ENCODE assay signal across 8 mouse cellular contexts in genomic region chr16:23127673-23128375, GRCm38 (mm10). TPM values are rescaled to one million over a fixed set of nuclear protein-coding genes. Genes with fewer than 3 reads are reported as not detected.
DNase-seq lines count a peak whose midpoint lies in the region; ATAC-seq lines count a peak whose summit lies in the region.

TSS of gene Rfc4 (minus strand) at chr16:23127737.

- H3K36me3 ChIP-seq in heart, embryonic 14.5 days (ENCODE audit: control insufficient read depth, insufficient read depth, low read length): peaks cover 21% of the 10 kb centered on the region
- H3K36me3 ChIP-seq in liver, embryonic 13.5 days: peaks cover 28% of the 10 kb centered on the region
- no peaks in the 10 kb centered on the region for H3K36me3 ChIP-seq in stomach, embryonic 14.5 days (ENCODE audit: control insufficient read depth, insufficient read depth, low read length)

- H3K9ac ChIP-seq in heart, embryonic 14.5 days (ENCODE audit: low read length): peak within 1 kb of the TSS; percentile 94
- H3K9ac ChIP-seq in liver, embryonic 13.5 days: peak within 1 kb of the TSS; percentile 89
- peak within 1 kb of the TSS; percentile 82 for H3K9ac ChIP-seq in stomach, embryonic 14.5 days (replicated peaks; ENCODE audit: low read depth, low read length)

- H3K4me1 ChIP-seq in brown adipose tissue, adult 24 weeks (ENCODE audit: control insufficient read depth, insufficient read depth, insufficient read length, low read length): no peaks in the 10 kb centered on the region
- peaks cover 0 to 19% of the 10 kb centered on the region in 2 experiments; a peak in 2 of 4 replicates for H3K4me1 ChIP-seq in heart, embryonic 14.5 days (ENCODE audit: control insufficient read depth in 2 of 2, insufficient read depth in 2 of 2, low read length in 2 of 2)
- H3K4me1 ChIP-seq in liver, embryonic 13.5 days (replicated peaks): peaks cover 32% of the 10 kb centered on the region
- peaks cover 10% of the 10 kb centered on the region for H3K4me1 ChIP-seq in stomach, embryonic 14.5 days (ENCODE audit: control insufficient read depth, insufficient read depth, low read length)

- peak within 1 kb of the TSS; percentile 90 for H3K4me2 ChIP-seq in heart, embryonic 14.5 days (ENCODE audit: low read length)
- H3K4me2 ChIP-seq in liver, embryonic 13.5 days: peak within 1 kb of the TSS; percentile 87
- peak within 1 kb of the TSS; percentile 89 for H3K4me2 ChIP-seq in stomach, embryonic 14.5 days (replicated peaks; ENCODE audit: low read depth, low read length)

- ATAC-seq in erythroid progenitor cell, adult 5-6 weeks (replicated peaks; ENCODE audit: low FRiP score, poor library complexity, severe bottlenecking): peak; percentile 99
- ATAC-seq in heart, embryonic 14.5 days (ENCODE audit: insufficient number of reproducible peaks, insufficient read depth, low FRiP score, low read depth): peak; percentile 85
- peak; percentile 96 for ATAC-seq in liver, embryonic 13.5 days (ENCODE audit: low read depth)
- ATAC-seq in stomach, embryonic 14.5 days (ENCODE audit: insufficient number of reproducible peaks, insufficient read depth, low FRiP score, low read depth): peak; percentile 91

- no peaks in the 10 kb centered on the region for H3K27me3 ChIP-seq in heart, embryonic 14.5 days (ENCODE audit: control insufficient read depth, insufficient read depth, low read length)
- no peaks in the 10 kb centered on the region for H3K27me3 ChIP-seq in liver, embryonic 13.5 days
- H3K27me3 ChIP-seq in stomach, embryonic 14.5 days (ENCODE audit: control insufficient read depth, insufficient read depth, low read length): no peaks in the 10 kb centered on the region

- peak; percentile 94 for DNase-seq in CD4-positive, CD25-positive, alpha-beta regulatory T cell, adult 2 months (ENCODE audit: low read depth, low spot score)
- peak; percentile 94 for DNase-seq in kidney, postnatal 14 days
- DNase-seq in liver, embryonic 13.5 days: peak; percentile 86
- peak; percentile 91 for DNase-seq in natural killer cell, adult 2 months (ENCODE audit: low spot score in 2 of 2)

- WGBS in heart, embryonic 14.5 days: under 1% methylated on average over 51 of the region's 51 CpGs
- WGBS in liver, embryonic 13.5 days (ENCODE audit: insufficient replicate concordance): under 1% methylated on average over 51 of the region's 51 CpGs
- WGBS in stomach, embryonic 14.5 days: under 1% methylated on average over 51 of the region's 51 CpGs

- peak within 1 kb of the TSS; percentile 96 for H3K27ac ChIP-seq in brown adipose tissue, adult 24 weeks (replicated peaks; ENCODE audit: low read depth, low read length)
- H3K27ac ChIP-seq in heart, embryonic 14.5 days (replicated peaks in 1 of 2; ENCODE audit: control insufficient read depth in 1 of 2, insufficient read depth in 1 of 2, low read depth in 2 of 2, low read length in 2 of 2): peak within 1 kb of the TSS; percentile 86 to 98
- H3K27ac ChIP-seq in liver, embryonic 13.5 days: peak within 1 kb of the TSS; percentile 97
- peak within 1 kb of the TSS; percentile 98 for H3K27ac ChIP-seq in stomach, embryonic 14.5 days (ENCODE audit: low read length)

- no peaks in the 10 kb centered on the region for H3K9me3 ChIP-seq in heart, embryonic 14.5 days (ENCODE audit: control insufficient read depth, low read length)
- H3K9me3 ChIP-seq in liver, embryonic 13.5 days (replicated peaks): no peaks in the 10 kb centered on the region
- no peaks in the 10 kb centered on the region for H3K9me3 ChIP-seq in stomach, embryonic 14.5 days (ENCODE audit: control insufficient read depth, low read depth, low read length)

- peak within 1 kb of the TSS; percentile 84 for H3K4me3 ChIP-seq in brown adipose tissue, adult 24 weeks (ENCODE audit: insufficient read depth, low read depth, low read length)
- peak within 1 kb of the TSS; percentile 54 to 82 for H3K4me3 ChIP-seq in heart, embryonic 14.5 days (ENCODE audit: control insufficient read depth in 1 of 2, insufficient read depth in 1 of 2, low read depth in 1 of 2, low read length in 2 of 2)
- H3K4me3 ChIP-seq in liver, embryonic 13.5 days (replicated peaks): peak within 1 kb of the TSS; percentile 80
- peak within 1 kb of the TSS; percentile 60 for H3K4me3 ChIP-seq in stomach, embryonic 14.5 days (ENCODE audit: low read depth, low read length)

RNA-seq across cellular contexts. Expression of gene Rfc4, which starts in this region (rescaled TPM):
- polyA plus RNA-seq in brown adipose tissue, adult 24 weeks (2012; ENCODE audit: insufficient read depth, insufficient read length, missing spikeins): 13.8 and 15.6 TPM in 2 replicates
- total RNA-seq in erythroid progenitor cell, adult 5-6 weeks (2015; ENCODE audit: low replicate concordance): 98.4 and 133 TPM in 2 replicates
- total RNA-seq in erythroid progenitor cell, adult 5-6 weeks (2017; ENCODE audit: low replicate concordance): 32.8 and 50.6 TPM in 2 replicates
- polyA plus RNA-seq in heart, embryonic 14.5 days (2014; fragmentation: Nextera tagmentation; extraction: Ambion mirVana): 84.8 and 86.4 TPM in 2 replicates
- polyA plus RNA-seq in liver, embryonic 13.5 days (2015; fragmentation: Nextera tagmentation; extraction: Ambion mirVana): 199 and 218 TPM in 2 replicates
- polyA plus RNA-seq in stomach, embryonic 14.5 days (2014; fragmentation: Nextera tagmentation; extraction: Ambion mirVana): 112 and 121 TPM in 2 replicates

Comparison
In these comparisons a context has a peak if more than half of its experiments do, and no peak if none do; other contexts are left out.
1. Peak in every context shown above with its lines: DNase-seq, ATAC-seq, H3K4me3 ChIP-seq and H3K27ac ChIP-seq.